Mouse (Mus musculus) forebrain, embryonic 16.5 days (tissue): Measurements from ENCODE around the gene Slc39a9. TPM values are rescaled to one million over a fixed set of nuclear protein-coding genes. Genes with fewer than 3 reads are reported as not detected.

Source experiments
- ATAC-seq: fragments of 200-750 bp; cut with Nextera tagmentation; 2 replicates; pipeline ENCODE4 v1.8.0; 2017; ENCODE audit warnings: mild to moderate bottlenecking, moderate library complexity
- H3K27ac ChIP-seq: fragments of 300-500 bp; sonication (generic); 2 replicates; pipeline ENCODE4 v1.5.1; 2014; ENCODE audit warnings: low read length, control low read depth
- H3K27me3 ChIP-seq: fragments of 300-500 bp; sonication (generic); replicated peaks from 2 replicates; pipeline ENCODE4 v1.6.1; 2014; ENCODE audit warnings: low read length; ENCODE audit not compliant: control insufficient read depth, insufficient read depth
- H3K36me3 ChIP-seq: fragments of 300-500 bp; sonication (generic); 2 replicates; pipeline ENCODE4 v1.6.1; 2014; ENCODE audit not compliant: control insufficient read depth, insufficient read depth
- H3K4me1 ChIP-seq: fragments of 300-500 bp; sonication (generic); replicated peaks from 2 replicates; pipeline ENCODE4 v1.6.1; 2014; ENCODE audit warnings: low read length; ENCODE audit not compliant: control insufficient read depth, insufficient read depth
- H3K4me2 ChIP-seq: fragments of 300-500 bp; sonication (generic); 2 replicates; pipeline ENCODE4 v1.6.1; 2014; ENCODE audit warnings: mild to moderate bottlenecking, low read length, control low read depth
- H3K4me3 ChIP-seq: fragments of 300-500 bp; sonication (generic); replicated peaks from 2 replicates; pipeline ENCODE4 v1.5.1; 2014; ENCODE audit warnings: mild to moderate bottlenecking, low read length, control low read depth
- H3K9ac ChIP-seq: fragments of 300-500 bp; sonication (generic); replicated peaks from 2 replicates; pipeline ENCODE4 v1.6.1; 2014; ENCODE audit warnings: low read depth, low read length, control low read depth
- H3K9me3 ChIP-seq: fragments of 300-500 bp; sonication (generic); 2 replicates; pipeline ENCODE4 v1.6.1; 2016; ENCODE audit warnings: low read length; ENCODE audit not compliant: control insufficient read depth
- WGBS: fragments of 180-500 bp; shearing (Covaris S2); extraction: QIAGEN DNeasy Blood & Tissue Kit; methylation state at CpG from one replicate; pipeline ENCODE4 v1.1.7; 2014; 5-methylcytosine and 5-hydroxymethylcytosine counted together
- polyA plus RNA-seq: library from polyadenylated mRNA; unstranded; fragments of >200 nt; fragmentation: Nextera tagmentation; extraction: Ambion mirVana; gene quantifications from 2 replicates; pipeline ENCODE4 v1.2.1, GENCODE M21; 2015

Gene Slc39a9
- polyA plus RNA-seq, 1 experiment from 2014 or later, result 30.6 TPM

- Histone ChIP-seq H3K4me2 (no peak overlapping the region), H3K36me3 (no peaks in the 10 kb centered on the region), H3K4me1 (peaks cover 15% of the 10 kb centered on the region), H3K27me3 (peaks cover 30% of the 10 kb centered on the region), H3K9ac (no peak overlapping the region), H3K4me3 (no peak overlapping the region), H3K9me3 (no peaks in the 10 kb centered on the region), H3K27ac (no peak overlapping the region)
- 69% methylated on average over 3 of the region's 3 CpGs for WGBS
- no peak for ATAC-seq
Measured at GRCm38 (mm10) chr12:80695004-80695403, 51.3 kb downstream of the Slc39a9 start.

DNA sequence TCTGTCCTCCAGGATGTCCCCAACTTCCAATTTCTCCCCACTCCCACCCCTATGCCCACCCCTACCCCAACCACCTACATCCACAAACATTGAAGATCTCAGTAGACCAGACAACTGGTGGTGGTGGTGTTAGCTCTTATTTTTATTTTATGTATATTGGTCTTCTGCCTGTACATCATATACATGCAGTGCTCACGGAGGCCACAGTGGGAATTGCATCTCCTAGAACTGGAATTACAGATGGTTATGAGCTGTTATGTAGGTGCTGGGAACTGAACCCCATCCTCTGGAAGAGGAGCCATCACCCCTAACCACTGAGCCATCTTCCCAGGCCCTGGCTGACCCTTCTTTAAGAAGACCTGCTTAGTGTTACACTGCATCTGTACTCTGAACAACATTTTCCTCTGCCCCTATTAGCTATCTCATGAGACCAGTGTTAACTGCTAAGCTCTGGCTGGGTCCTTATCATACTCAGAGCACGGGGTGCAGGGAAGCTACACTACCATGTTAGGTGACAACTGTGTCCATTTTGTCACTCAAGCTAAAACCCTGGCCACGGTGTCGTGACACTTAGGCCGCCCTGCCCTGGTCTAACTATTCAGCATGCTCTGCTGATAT lies 55.0 kb downstream of the Slc39a9 start:
- no peak overlapping the region for H3K4me2 ChIP-seq
- H3K4me1 ChIP-seq, result no peaks in the 10 kb centered on the region
- no peaks in the 10 kb centered on the region for H3K9me3 ChIP-seq
- H3K27me3 ChIP-seq, result peaks cover 9% of the 10 kb centered on the region
- H3K36me3 ChIP-seq, result no peaks in the 10 kb centered on the region
- WGBS, result 94% methylated on average over 5 of the region's 5 CpGs
- ATAC-seq, result no peak
- H3K4me3 ChIP-seq, result no peak overlapping the region
- no peak overlapping the region for H3K9ac ChIP-seq
- no peak overlapping the region for H3K27ac ChIP-seq

DNA sequence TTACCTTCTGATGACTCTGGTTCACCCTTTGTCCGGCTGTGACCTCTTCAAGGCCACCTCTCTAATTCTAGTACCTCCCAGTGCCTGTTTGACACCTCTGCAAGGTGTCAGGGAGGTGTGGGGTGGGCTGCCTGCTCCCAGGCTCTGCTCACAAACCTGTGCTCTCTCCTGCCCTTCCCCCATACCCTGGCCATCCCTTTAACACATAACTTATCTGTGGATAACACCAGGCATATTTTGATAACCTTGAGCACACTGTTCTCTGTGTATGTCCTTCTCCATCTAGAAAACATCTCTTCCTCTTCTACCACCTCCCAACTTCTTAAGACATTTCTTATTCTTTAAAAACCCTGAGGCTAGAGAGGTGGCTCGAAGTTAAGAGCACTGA lies 55.5 kb downstream of the Slc39a9 start:
- ATAC-seq, result no peak
- Histone ChIP-seq H3K4me2 (no peak overlapping the region), H3K9me3 (no peaks in the 10 kb centered on the region), H3K36me3 (no peaks in the 10 kb centered on the region), H3K9ac (no peak overlapping the region), H3K4me3 (no peak overlapping the region), H3K4me1 (no peaks in the 10 kb centered on the region), H3K27ac (no peak overlapping the region), H3K27me3 (peaks cover 5% of the 10 kb centered on the region)
- WGBS, result 75% methylated on average over 2 of the region's 2 CpGs

GRCm38 (mm10) chr12:80701332-80701731 lies 57.6 kb downstream of the Slc39a9 start:
- peaks cover 7% of the 10 kb centered on the region for H3K4me1 ChIP-seq
- WGBS, result 62% methylated on average over 7 of the region's 7 CpGs
- no peaks in the 10 kb centered on the region for H3K9me3 ChIP-seq
- H3K36me3 ChIP-seq, result no peaks in the 10 kb centered on the region
- no peaks in the 10 kb centered on the region for H3K27me3 ChIP-seq
- H3K9ac ChIP-seq, result no peak overlapping the region
- no peak overlapping the region for H3K27ac ChIP-seq
- H3K4me2 ChIP-seq, result no peak overlapping the region
- ATAC-seq, result no peak
- H3K4me3 ChIP-seq, result no peak overlapping the region

- peaks cover 23% of the 10 kb centered on the region for H3K4me1 ChIP-seq
- H3K27ac ChIP-seq, result peak overlapping the region; percentile 66
Measured at GRCm38 (mm10) chr12:80706208-80706914, 62.7 kb downstream of the Slc39a9 start.

DNA sequence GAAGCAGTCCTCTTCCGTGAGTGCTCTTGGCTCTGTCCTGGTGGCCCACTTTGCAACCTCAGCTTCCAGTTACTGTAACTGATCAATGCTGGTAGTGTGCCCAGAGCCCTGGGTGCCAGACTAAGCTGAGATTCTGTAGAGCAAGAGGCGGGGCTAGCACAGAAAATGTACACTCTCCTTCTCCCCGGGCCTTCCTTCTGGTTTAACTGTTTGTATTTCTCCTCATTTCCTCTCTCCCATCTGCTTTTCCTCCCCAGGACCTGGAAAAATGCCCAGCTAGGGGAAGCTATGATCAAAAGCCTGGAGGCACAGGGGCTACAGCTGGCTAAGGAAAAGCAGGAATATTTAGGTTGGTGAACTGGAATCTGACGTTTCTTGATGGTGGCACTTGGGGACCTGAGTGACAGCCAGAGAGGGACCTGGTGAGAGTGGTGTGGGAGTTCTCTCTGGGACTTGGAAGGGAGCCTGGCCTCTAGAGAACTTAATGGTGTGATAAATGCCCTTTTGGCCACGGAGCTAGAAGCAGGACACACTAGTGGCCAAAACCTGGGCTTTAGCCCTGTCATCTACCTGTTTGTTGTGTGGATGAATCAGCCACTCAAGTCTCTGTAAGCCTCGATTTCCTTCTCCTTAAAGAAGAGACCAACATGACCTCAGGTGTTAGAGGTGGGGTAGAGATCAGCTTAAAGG lies 63.4 kb downstream of the Slc39a9 start:
- Histone ChIP-seq H3K4me3 (no peak overlapping the region), H3K4me2 (peak overlapping the region; percentile 19; the same call in 1 of the 2 replicates), H3K27me3 (no peaks in the 10 kb centered on the region), H3K9ac (no peak overlapping the region), H3K27ac (peak overlapping the region; percentile 66), H3K4me1 (peaks cover 23% of the 10 kb centered on the region), H3K36me3 (no peaks in the 10 kb centered on the region), H3K9me3 (no peaks in the 10 kb centered on the region)
- WGBS, result 34% methylated on average over 6 of the region's 6 CpGs
- peak; percentile 93 for ATAC-seq

More at GRCm38 (mm10) chr12:80706208-80706914, 62.7 kb downstream of the Slc39a9 start:
- H3K4me2 ChIP-seq, result peak overlapping the region; percentile 19; the same call in 1 of the 2 replicates
- H3K9ac ChIP-seq, result no peak overlapping the region
- H3K36me3 ChIP-seq, result no peaks in the 10 kb centered on the region
- peak; percentile 41; the same call in 1 of the 2 replicates for ATAC-seq
- WGBS, result 51% methylated on average over 11 of the region's 11 CpGs
- H3K9me3 ChIP-seq, result no peaks in the 10 kb centered on the region
- no peak overlapping the region for H3K4me3 ChIP-seq
- H3K27me3 ChIP-seq, result no peaks in the 10 kb centered on the region

- Histone ChIP-seq H3K36me3 (no peaks in the 10 kb centered on the region), H3K4me2 (no peak overlapping the region), H3K27me3 (no peaks in the 10 kb centered on the region), H3K27ac (no peak overlapping the region), H3K9me3 (no peaks in the 10 kb centered on the region), H3K9ac (no peak overlapping the region), H3K4me3 (no peak overlapping the region), H3K4me1 (no peaks in the 10 kb centered on the region)
- ATAC-seq, result no peak
- 80% methylated on average over 6 of the region's 6 CpGs for WGBS
Measured at GRCm38 (mm10) chr12:80715915-80716314, 72.2 kb downstream of the Slc39a9 start.

GRCm38 (mm10) chr12:80719141-80719540 lies 75.5 kb downstream of the Slc39a9 start:
- Histone ChIP-seq H3K4me1 (no peaks in the 10 kb centered on the region), H3K9ac (no peak overlapping the region), H3K36me3 (no peaks in the 10 kb centered on the region), H3K4me2 (no peak overlapping the region), H3K27me3 (no peaks in the 10 kb centered on the region), H3K27ac (no peak overlapping the region), H3K4me3 (no peak overlapping the region), H3K9me3 (no peaks in the 10 kb centered on the region)
- no peak for ATAC-seq
- WGBS, result 79% methylated on average over 2 of the region's 2 CpGs

DNA sequence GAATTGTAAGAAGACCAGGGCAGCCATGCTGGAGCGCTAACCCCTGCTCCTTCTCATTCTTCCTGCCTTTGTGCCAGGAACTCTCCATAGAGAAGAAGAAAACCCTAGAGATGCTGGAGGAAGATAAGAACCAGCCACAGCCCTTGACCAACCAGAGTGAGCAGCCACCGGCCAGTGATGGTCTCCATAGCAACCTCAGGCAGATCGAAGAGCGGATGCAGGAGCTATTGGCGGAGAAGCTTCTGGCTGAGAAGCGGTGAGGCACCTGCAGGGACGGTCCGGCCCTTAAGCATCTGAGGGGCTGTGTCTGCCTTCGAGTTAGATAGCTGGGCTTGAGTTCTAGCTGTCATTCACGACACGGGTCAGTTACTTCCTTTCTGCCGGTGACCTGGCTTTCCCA lies 76.8 kb downstream of the Slc39a9 start:
- H3K9ac ChIP-seq, result no peak overlapping the region
- H3K9me3 ChIP-seq, result no peaks in the 10 kb centered on the region
- H3K27me3 ChIP-seq, result no peaks in the 10 kb centered on the region
- no peaks in the 10 kb centered on the region for H3K4me1 ChIP-seq
- no peak for ATAC-seq
- H3K4me2 ChIP-seq, result no peak overlapping the region
- H3K36me3 ChIP-seq, result no peaks in the 10 kb centered on the region
- WGBS, result 68% methylated on average over 12 of the region's 12 CpGs
- no peak overlapping the region for H3K4me3 ChIP-seq
- no peak overlapping the region for H3K27ac ChIP-seq
